Mouse (Mus musculus) gonadal fat pad, adult 2 months (tissue): ENCODE results near the gene Gfi1b. TPM values are rescaled to one million over a fixed set of nuclear protein-coding genes. Genes with fewer than 3 reads are reported as not detected.

ENCODE experiments used
- polyA plus RNA-seq: library from polyadenylated mRNA; depleted of rRNA; stranded (reverse); fragments of >200 nt; gene quantifications from 2 replicates; pipeline ENCODE4 v1.2.3, GENCODE M21; 2012; rRNA removed

The Gfi1b gene
- polyA plus RNA-seq, 1 experiment, result 2.1 TPM

Other genes with a start within 250 kb of the Gfi1b start
- 4.6 and 6.3 TPM in 2 replicates for gene Ppp1r26, start 175.2 kb downstream of the Gfi1b start, polyA plus RNA-seq
- gene 1700007K13Rik, start 155.7 kb downstream of the Gfi1b start, polyA plus RNA-seq, result 1.1 and 2.7 TPM in 2 replicates
- 31.1 and 36.4 TPM in 2 replicates for gene Mrps2, start 153.9 kb downstream of the Gfi1b start, polyA plus RNA-seq
- 3.4 TPM in 2 replicates for gene Gbgt1, start 125.1 kb downstream of the Gfi1b start, polyA plus RNA-seq
- gene Gm10134, start 115.9 kb downstream of the Gfi1b start, polyA plus RNA-seq, result 0.89 TPM in 1 of 2 replicates, not detected in the other
- 90.6 and 93.6 TPM in 2 replicates for gene Ralgds, start 108.9 kb downstream of the Gfi1b start, polyA plus RNA-seq
- gene Cel, start 58.6 kb downstream of the Gfi1b start, polyA plus RNA-seq, result 0.48 and 1.6 TPM in 2 replicates
- 17.3 and 18.2 TPM in 2 replicates for gene Gtf3c5, start 38.2 kb downstream of the Gfi1b start, polyA plus RNA-seq
- 28.7 and 29.3 TPM in 2 replicates for gene Tsc1, start 19.2 kb upstream of the Gfi1b start, polyA plus RNA-seq
- gene Spaca9, start 77.7 kb upstream of the Gfi1b start, polyA plus RNA-seq, result 11.4 and 15.2 TPM in 2 replicates
- gene Ak8, start 78.2 kb upstream of the Gfi1b start, polyA plus RNA-seq, result 4.5 and 5.1 TPM in 2 replicates
- 7.9 and 8.6 TPM in 2 replicates for gene Gtf3c4, start 218.4 kb upstream of the Gfi1b start, polyA plus RNA-seq
- 2.7 and 3.1 TPM in 2 replicates for gene Ddx31, start 218.4 kb upstream of the Gfi1b start, polyA plus RNA-seq